Mouse (Mus musculus): ENCODE measurements around the gene Smim23. TPM values are rescaled to one million over a fixed set of nuclear protein-coding genes. Genes with fewer than 3 reads are reported as not detected.

Gene Smim23
- polyA plus RNA-seq (2015; fragmentation: Nextera tagmentation; extraction: Ambion mirVana): not detected in 2 replicates

GRCm38 (mm10) chr11:32824505-32824904 is at the start of gene Smim23:
Gene Smim23, minus strand, starts transcription at chr11:32824605.
- no peak within 1 kb of the TSS for H3K9ac ChIP-seq
- H3K9me3 ChIP-seq (replicated peaks): no peaks in the 10 kb centered on the region
- WGBS: 95% methylated on average over 1 of the region's 1 CpGs
- ATAC-seq: no peak
- H3K36me3 ChIP-seq (ENCODE audit: poor library complexity, severe bottlenecking): no peaks in the 10 kb centered on the region
- H3K4me2 ChIP-seq: no peak within 1 kb of the TSS
- no peaks in the 10 kb centered on the region for H3K27me3 ChIP-seq
- no peaks in the 10 kb centered on the region for H3K4me1 ChIP-seq
- H3K27ac ChIP-seq: no peak within 1 kb of the TSS
- no peak within 1 kb of the TSS for H3K4me3 ChIP-seq

DNA sequence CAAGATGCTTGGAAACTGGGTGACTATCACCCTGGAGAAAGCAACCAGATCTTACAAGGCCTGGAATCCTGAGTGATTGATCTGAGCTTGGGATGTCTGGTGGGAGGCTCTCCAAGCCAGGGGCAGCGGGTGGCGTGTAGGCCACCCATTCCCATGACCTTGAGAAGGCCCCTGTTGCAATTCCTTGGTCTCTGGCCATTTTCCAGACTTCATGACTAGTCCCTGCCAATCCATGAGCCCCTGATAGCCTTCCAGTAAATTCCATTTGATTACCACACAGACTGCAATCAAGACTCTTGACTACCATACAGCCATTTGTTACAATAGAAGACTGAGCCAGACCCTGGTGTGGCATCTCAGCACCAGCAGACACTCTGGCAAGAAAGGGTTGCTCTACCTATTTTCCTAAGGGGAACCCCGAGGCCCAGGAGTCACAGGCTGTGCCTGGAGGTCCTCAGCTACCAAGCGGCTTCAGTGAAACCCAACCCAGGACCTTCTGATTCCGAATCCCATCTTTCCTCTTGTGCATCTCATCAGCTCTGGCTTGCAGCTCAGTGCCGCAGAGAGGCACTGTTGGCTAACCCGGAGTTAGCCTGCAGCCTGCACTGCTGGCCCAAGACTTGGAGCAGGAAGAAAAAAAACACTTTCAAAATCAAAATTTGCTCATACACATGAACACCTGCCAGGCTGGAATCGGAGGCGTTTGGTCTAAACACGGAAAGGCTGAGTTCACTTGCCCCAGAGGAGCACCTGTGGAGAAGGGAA is 44.4 kb upstream of the Smim23 start:
- Histone ChIP-seq H3K27ac (no peak overlapping the region), H3K4me3 (no peak overlapping the region)
- no peak for ATAC-seq

GRCm38 (mm10) chr11:32864615-32865014 is 40.2 kb upstream of the Smim23 start:
- Histone ChIP-seq H3K4me1 (no peaks in the 10 kb centered on the region), H3K4me3 (no peak overlapping the region), H3K27ac (no peak overlapping the region), H3K27me3 (no peaks in the 10 kb centered on the region), H3K9ac (no peak overlapping the region), H3K9me3 (replicated peaks) (no peaks in the 10 kb centered on the region), H3K36me3 (ENCODE audit: poor library complexity, severe bottlenecking) (no peaks in the 10 kb centered on the region), H3K4me2 (no peak overlapping the region)
- no peak for ATAC-seq
- WGBS: 87% methylated on average over 5 of the region's 5 CpGs

More for the DNA sequence above, 44.4 kb upstream of the Smim23 start:
- H3K27me3 ChIP-seq: no peaks in the 10 kb centered on the region
- no peaks in the 10 kb centered on the region for H3K36me3 ChIP-seq (ENCODE audit: poor library complexity, severe bottlenecking)
- WGBS: 89% methylated on average over 10 of the region's 10 CpGs
- H3K9me3 ChIP-seq (replicated peaks): 0 out of 2 replicates have a peak, but pooled peaks cover 4% of the 10 kb centered on the region
- H3K4me1 ChIP-seq: no peaks in the 10 kb centered on the region
- no peak overlapping the region for H3K9ac ChIP-seq
- H3K4me2 ChIP-seq: no peak overlapping the region

GRCm38 (mm10) chr11:32857418-32857879 is 33.0 kb upstream of the Smim23 start:
- no peak overlapping the region for H3K27ac ChIP-seq
- WGBS: 37% methylated on average over 8 of the region's 8 CpGs
- ATAC-seq: no peak

GRCm38 (mm10) chr11:32846682-32847222 is 22.3 kb upstream of the Smim23 start:
- Histone ChIP-seq H3K36me3 (ENCODE audit: poor library complexity, severe bottlenecking) (no peaks in the 10 kb centered on the region), H3K4me2 (no peak overlapping the region), H3K27me3 (no peaks in the 10 kb centered on the region), H3K9ac (no peak overlapping the region), H3K9me3 (replicated peaks) (0 out of 2 replicates have a peak, but pooled peaks cover 5% of the 10 kb centered on the region), H3K27ac (no peak overlapping the region), H3K4me1 (no peaks in the 10 kb centered on the region), H3K4me3 (no peak overlapping the region)
- 88% methylated on average over 20 of the region's 20 CpGs for WGBS
- ATAC-seq: no peak

More at GRCm38 (mm10) chr11:32857418-32857879, 33.0 kb upstream of the Smim23 start:
- Histone ChIP-seq H3K4me1 (peaks cover 6% of the 10 kb centered on the region), H3K36me3 (ENCODE audit: poor library complexity, severe bottlenecking) (no peaks in the 10 kb centered on the region), H3K4me3 (no peak overlapping the region), H3K27me3 (no peaks in the 10 kb centered on the region), H3K4me2 (no peak overlapping the region), H3K9ac (no peak overlapping the region), H3K9me3 (replicated peaks) (no peaks in the 10 kb centered on the region)

- no peak overlapping the region for H3K4me2 ChIP-seq
- no peaks in the 10 kb centered on the region for H3K4me1 ChIP-seq
- no peaks in the 10 kb centered on the region for H3K27me3 ChIP-seq
- 0 out of 2 replicates have a peak, but pooled peaks cover 5% of the 10 kb centered on the region for H3K9me3 ChIP-seq (replicated peaks)
- no peak overlapping the region for H3K4me3 ChIP-seq
- ATAC-seq: no peak
- 92% methylated on average over 5 of the region's 5 CpGs for WGBS
- H3K9ac ChIP-seq: no peak overlapping the region
- H3K27ac ChIP-seq: no peak overlapping the region
- no peaks in the 10 kb centered on the region for H3K36me3 ChIP-seq (ENCODE audit: poor library complexity, severe bottlenecking)
These were observed 16.8 kb upstream of the Smim23 start for GRCm38 (mm10) chr11:32841169-32841568.

DNA sequence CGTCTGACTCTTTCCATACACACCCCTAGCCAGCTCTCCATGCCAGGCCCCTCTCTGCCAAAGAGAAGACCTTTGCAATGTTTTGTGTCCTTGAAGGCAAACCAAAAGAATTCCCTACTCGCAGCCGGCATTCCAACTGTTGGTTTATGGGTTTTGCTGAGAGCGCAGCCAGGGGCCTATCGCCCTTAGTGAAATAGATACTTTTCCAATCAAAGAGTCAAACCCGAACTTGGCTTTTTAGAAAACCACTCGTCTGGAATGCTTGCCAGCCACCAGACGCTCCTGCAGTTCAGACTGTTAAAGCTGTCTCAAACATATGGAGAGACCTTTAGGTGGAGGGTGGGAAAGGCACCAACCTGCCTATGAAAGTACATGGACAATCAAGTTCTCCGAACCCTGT is 15.9 kb upstream of the Smim23 start:
- Histone ChIP-seq H3K27me3 (no peaks in the 10 kb centered on the region), H3K9me3 (replicated peaks) (0 out of 2 replicates have a peak, but pooled peaks cover 5% of the 10 kb centered on the region), H3K4me2 (no peak overlapping the region), H3K4me1 (no peaks in the 10 kb centered on the region), H3K27ac (no peak overlapping the region), H3K9ac (no peak overlapping the region), H3K4me3 (no peak overlapping the region), H3K36me3 (ENCODE audit: poor library complexity, severe bottlenecking) (no peaks in the 10 kb centered on the region)
- WGBS: 85% methylated on average over 9 of the region's 9 CpGs
- ATAC-seq: no peak

DNA sequence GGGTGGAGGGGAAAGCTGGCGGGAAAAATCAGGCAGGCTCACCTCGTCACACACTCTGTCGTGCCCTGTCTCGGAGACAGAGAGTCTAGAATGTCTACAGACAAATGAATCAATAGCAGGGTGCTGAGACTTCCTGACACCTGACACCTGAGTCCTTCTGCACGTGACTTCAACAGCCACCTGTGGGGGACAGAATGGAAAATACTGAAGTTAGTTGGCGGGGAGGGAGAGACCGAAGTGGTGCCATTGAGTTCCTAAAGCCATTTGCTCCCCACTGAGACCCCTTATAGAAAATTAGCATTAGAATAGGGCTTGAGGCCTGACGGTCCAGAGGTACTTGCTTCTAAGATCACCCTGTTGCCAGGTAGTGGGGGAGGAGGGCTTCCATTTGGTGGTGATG is 10.6 kb upstream of the Smim23 start:
- H3K4me1 ChIP-seq: no peaks in the 10 kb centered on the region
- no peaks in the 10 kb centered on the region for H3K27me3 ChIP-seq
- H3K27ac ChIP-seq: no peak overlapping the region
- no peak overlapping the region for H3K4me3 ChIP-seq
- no peaks in the 10 kb centered on the region for H3K9me3 ChIP-seq (replicated peaks)
- no peak overlapping the region for H3K9ac ChIP-seq
- no peaks in the 10 kb centered on the region for H3K36me3 ChIP-seq (ENCODE audit: poor library complexity, severe bottlenecking)
- no peak overlapping the region for H3K4me2 ChIP-seq
- ATAC-seq: no peak
- WGBS: 16% methylated on average over 8 of the region's 8 CpGs

GRCm38 (mm10) chr11:32834367-32834918 is 10.0 kb upstream of the Smim23 start:
- Histone ChIP-seq H3K27me3 (no peaks in the 10 kb centered on the region), H3K4me1 (no peaks in the 10 kb centered on the region), H3K4me3 (no peak overlapping the region), H3K9me3 (replicated peaks) (no peaks in the 10 kb centered on the region), H3K27ac (no peak overlapping the region), H3K9ac (no peak overlapping the region), H3K36me3 (ENCODE audit: poor library complexity, severe bottlenecking) (no peaks in the 10 kb centered on the region), H3K4me2 (no peak overlapping the region)
- WGBS: 43% methylated on average over 13 of the region's 13 CpGs
- ATAC-seq: no peak

DNA sequence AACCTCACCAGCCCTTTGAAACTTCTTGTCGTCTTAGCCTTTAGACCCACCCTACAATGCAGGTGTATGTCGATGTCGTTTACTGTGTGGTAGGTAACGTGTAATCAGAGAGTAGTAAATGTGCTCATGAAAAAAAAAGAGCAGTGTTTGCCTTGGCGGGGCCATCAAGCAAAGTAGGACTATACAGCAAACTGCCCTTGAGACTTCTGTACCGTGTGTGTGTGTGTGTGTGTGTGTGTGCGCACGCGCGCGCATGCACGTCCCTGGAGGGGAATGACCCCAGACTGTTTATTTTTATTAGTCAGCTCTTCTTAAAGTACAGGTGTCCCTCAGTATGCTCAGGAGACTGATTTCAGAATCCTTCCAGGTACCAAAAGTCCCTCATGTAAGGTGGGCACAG is 6.8 kb downstream of the Smim23 start:
- Histone ChIP-seq H3K4me2 (no peak overlapping the region), H3K9me3 (replicated peaks) (no peaks in the 10 kb centered on the region), H3K36me3 (ENCODE audit: poor library complexity, severe bottlenecking) (no peaks in the 10 kb centered on the region), H3K27me3 (no peaks in the 10 kb centered on the region), H3K9ac (no peak overlapping the region), H3K4me1 (no peaks in the 10 kb centered on the region), H3K27ac (no peak overlapping the region), H3K4me3 (no peak overlapping the region)
- ATAC-seq: no peak
- WGBS: 93% methylated on average over 12 of the region's 12 CpGs

DNA sequence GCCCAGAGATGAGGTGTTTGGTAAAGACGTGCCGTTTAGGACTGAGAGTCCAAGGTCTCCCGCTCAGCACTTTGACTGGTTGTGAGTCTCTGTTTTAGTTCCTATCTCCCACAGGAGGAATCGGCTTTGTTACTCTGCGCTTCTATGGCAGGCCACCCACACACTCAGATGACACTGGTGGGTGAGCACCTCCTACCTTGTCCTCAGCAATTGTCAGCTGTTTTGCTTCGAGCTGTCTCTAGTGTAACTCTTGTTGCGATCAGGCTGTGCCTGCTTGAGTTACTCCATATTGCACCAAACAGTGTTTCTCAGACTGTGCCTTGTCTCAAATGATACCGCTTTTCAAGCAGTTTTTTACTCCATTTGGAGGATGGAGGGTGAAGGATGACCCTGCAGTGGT is 10.1 kb downstream of the Smim23 start:
- Histone ChIP-seq H3K36me3 (ENCODE audit: poor library complexity, severe bottlenecking) (no peaks in the 10 kb centered on the region), H3K4me3 (no peak overlapping the region), H3K27ac (no peak overlapping the region), H3K27me3 (no peaks in the 10 kb centered on the region), H3K9me3 (replicated peaks) (no peaks in the 10 kb centered on the region), H3K9ac (no peak overlapping the region), H3K4me1 (peaks cover 8% of the 10 kb centered on the region), H3K4me2 (no peak overlapping the region)
- WGBS: 94% methylated on average over 8 of the region's 8 CpGs
- ATAC-seq: no peak

GRCm38 (mm10) chr11:32809091-32809490 is 15.3 kb downstream of the Smim23 start:
- no peak for ATAC-seq
- Histone ChIP-seq H3K4me2 (no peak overlapping the region), H3K27ac (no peak overlapping the region), H3K27me3 (no peaks in the 10 kb centered on the region), H3K36me3 (ENCODE audit: poor library complexity, severe bottlenecking) (no peaks in the 10 kb centered on the region), H3K9me3 (replicated peaks) (no peaks in the 10 kb centered on the region), H3K4me1 (peaks cover 8% of the 10 kb centered on the region), H3K9ac (no peak overlapping the region), H3K4me3 (no peak overlapping the region)
- WGBS: 73% methylated on average over 1 of the region's 1 CpGs
